Mouse (Mus musculus): ENCODE data around the gene Astn2. TPM values are rescaled to one million over a fixed set of nuclear protein-coding genes. Genes with fewer than 3 reads are reported as not detected.

Astn2 gene
- total and polyA plus RNA-seq, 3 experiments, result not detected

GRCm38 (mm10) chr4:65672294-65672693, 732.1 kb downstream of the Astn2 start:
- no peak overlapping the region for H3K9ac ChIP-seq (ENCODE audit: control insufficient read depth, low read depth, low read length, poor library complexity, severe bottlenecking)
- no peaks in the 10 kb centered on the region for H3K9me3 ChIP-seq (replicated peaks; ENCODE audit: insufficient read depth, low read length)
- no peak overlapping the region for H3K27ac ChIP-seq (ENCODE audit: control insufficient read depth, low read depth, low read length)
- H3K36me3 ChIP-seq (ENCODE audit: control insufficient read depth in 1 of 2, insufficient read depth in 2 of 2, low read length in 2 of 2), result no peaks in the 10 kb centered on the region
- DNase-seq (ENCODE audit: low read depth, low spot score), result no peak
- no peak overlapping the region for H3K4me3 ChIP-seq (ENCODE audit: control insufficient read depth in 1 of 2, insufficient read depth in 1 of 2, low read depth in 2 of 2, low read length in 2 of 2)
- no peaks in the 10 kb centered on the region for H3K27me3 ChIP-seq (ENCODE audit: control insufficient read depth in 1 of 2, insufficient read depth in 2 of 2, low read length in 2 of 2)
- TF ChIP-seq POLR2A (IDR thresholded peaks at IDR 0.05; ENCODE audit: control insufficient read depth in 1 of 2, insufficient read depth in 1 of 2, low read depth in 1 of 2, low read length in 2 of 2, poor library complexity in 1 of 2), result no peak
- no peak for TF ChIP-seq TBP (IDR thresholded peaks at IDR 0.05; ENCODE audit: low read depth, low read length)
- TF ChIP-seq RCOR1 (IDR thresholded peaks at IDR 0.05; ENCODE audit: low read depth, low read length), result no peak
- TF ChIP-seq NRF1 (IDR thresholded peaks at IDR 0.05; ENCODE audit: insufficient read depth, low read depth, low read length, poor library complexity, severe bottlenecking), result no peak
- TF ChIP-seq POLR2AphosphoS5 (IDR thresholded peaks at IDR 0.05; ENCODE audit: borderline replicate concordance, low read depth, low read length), result no peak
- TF ChIP-seq ELF1 (IDR thresholded peaks at IDR 0.05; ENCODE audit: low read depth, low read length), result no peak
- no peaks in the 10 kb centered on the region for H3K4me1 ChIP-seq (ENCODE audit: control insufficient read depth in 1 of 2, insufficient read depth in 2 of 2, low read length in 2 of 2)
- H3K79me2 ChIP-seq (ENCODE audit: control insufficient read depth, insufficient read depth, low read length, poor library complexity), result no peaks in the 10 kb centered on the region

DNA sequence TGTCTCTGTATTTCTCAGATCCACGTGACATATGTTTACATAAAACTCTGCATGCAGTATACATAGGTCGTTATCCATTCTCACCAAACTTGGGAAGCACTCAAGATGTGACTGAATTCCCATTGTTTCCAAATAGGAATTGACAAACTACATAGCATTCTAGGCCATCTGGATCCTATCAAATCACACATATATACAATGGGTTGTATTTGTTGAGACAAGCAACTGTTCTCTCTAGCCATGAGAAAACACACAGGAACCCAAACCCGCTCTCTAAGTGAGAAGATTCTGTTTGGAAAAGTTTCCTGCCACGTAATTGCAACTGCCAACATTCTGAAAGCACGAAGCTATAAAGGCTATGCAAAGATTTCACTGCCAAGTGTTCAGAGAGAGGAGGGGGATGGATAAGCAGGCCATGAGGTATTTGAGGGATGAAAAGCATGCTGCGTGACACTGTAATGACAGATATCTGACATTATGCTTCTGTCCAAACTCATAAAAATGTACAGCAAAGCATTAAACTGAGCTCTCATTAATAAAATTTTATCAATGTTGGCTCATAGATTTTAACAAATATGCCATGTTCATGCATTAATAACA, 732.7 kb downstream of the Astn2 start:
- TF ChIP-seq RAD21 (IDR thresholded peaks at IDR 0.05; ENCODE audit: low read depth, low read length) (no peak), ZKSCAN1 (IDR thresholded peaks at IDR 0.05; ENCODE audit: low read depth, low read length) (no peak), ETS1 (IDR thresholded peaks at IDR 0.05; ENCODE audit: low read depth, low read length) (no peak), ELF1 (IDR thresholded peaks at IDR 0.05; ENCODE audit: low read depth, low read length) (no peak), GATA1 (IDR thresholded peaks at IDR 0.05; ENCODE audit: low read depth, low read length) (no peak), MXI1 (IDR thresholded peaks at IDR 0.05; ENCODE audit: low read depth, low read length) (no peak), ZC3H11A (IDR thresholded peaks at IDR 0.05; ENCODE audit: low read depth, low read length) (no peak), TBP (IDR thresholded peaks at IDR 0.05; ENCODE audit: low read depth, low read length) (no peak), JUND (IDR thresholded peaks at IDR 0.05; ENCODE audit: low read depth, low read length) (no peak), MYB (IDR thresholded peaks at IDR 0.05; ENCODE audit: low read depth, low read length) (no peak), POLR2AphosphoS2 (IDR thresholded peaks at IDR 0.05; ENCODE audit: low read length) (no peak), HCFC1 (IDR thresholded peaks at IDR 0.05; ENCODE audit: low read depth, low read length) (no peak)
- Histone ChIP-seq H3K9me3 (replicated peaks; ENCODE audit: insufficient read depth, low read length) (no peaks in the 10 kb centered on the region), H3K27me3 (ENCODE audit: control insufficient read depth in 1 of 2, insufficient read depth in 2 of 2, low read length in 2 of 2) (no peaks in the 10 kb centered on the region), H3K4me1 (ENCODE audit: control insufficient read depth in 1 of 2, insufficient read depth in 2 of 2, low read length in 2 of 2) (no peaks in the 10 kb centered on the region), H3K27ac (ENCODE audit: control insufficient read depth, low read depth, low read length) (no peak overlapping the region), H3K36me3 (ENCODE audit: control insufficient read depth in 1 of 2, insufficient read depth in 2 of 2, low read length in 2 of 2) (no peaks in the 10 kb centered on the region), H3K79me2 (ENCODE audit: control insufficient read depth, insufficient read depth, low read length, poor library complexity) (no peaks in the 10 kb centered on the region), H3K4me3 (ENCODE audit: control insufficient read depth in 1 of 2, insufficient read depth in 1 of 2, low read depth in 2 of 2, low read length in 2 of 2) (no peak overlapping the region), H3K9ac (ENCODE audit: control insufficient read depth, low read depth, low read length, poor library complexity, severe bottlenecking) (no peak overlapping the region)
- no peak for DNase-seq (ENCODE audit: low read depth, low spot score)

All from MEL (cell line).